Mouse (Mus musculus) embryonic fibroblast, embryonic 13.5 days (primary cell): ENCODE measurements at regions not wholly inside any gene's neighbourhood (a gene's known extent, or its start where the extent isn't known, plus 50 kb on each side); places are given as distances from the start of the nearest gene placed in this dataset.

ENCODE experiments used
- H3K27ac ChIP-seq: 2 replicates; pipeline ENCODE4 v1.5.1; 2012; ENCODE audit warnings: low read length, control low read depth, inconsistent platforms; ENCODE audit not compliant: insufficient read depth
- H3K4me1 ChIP-seq: 2 replicates; pipeline ENCODE4 v1.6.1; 2011; ENCODE audit warnings: low read length; ENCODE audit not compliant: control insufficient read depth, insufficient read depth
- H3K4me3 ChIP-seq: 2 replicates; pipeline ENCODE4 v1.5.1; 2011; ENCODE audit warnings: mild to moderate bottlenecking, control low read depth, low read length; ENCODE audit not compliant: insufficient read depth
- CTCF ChIP-seq: IDR thresholded peaks from 2 replicates; pipeline ENCODE4 v1.5.1; 2011; ENCODE audit warnings: mild to moderate bottlenecking, control low read depth, low read length, moderate library complexity, borderline replicate concordance; ENCODE audit not compliant: insufficient read depth
- POLR2A ChIP-seq: IDR thresholded peaks from 2 replicates; pipeline ENCODE4 v1.6.1; 2011; ENCODE audit warnings: low read depth, mild to moderate bottlenecking, control low read depth, low read length, moderate library complexity

DNA sequence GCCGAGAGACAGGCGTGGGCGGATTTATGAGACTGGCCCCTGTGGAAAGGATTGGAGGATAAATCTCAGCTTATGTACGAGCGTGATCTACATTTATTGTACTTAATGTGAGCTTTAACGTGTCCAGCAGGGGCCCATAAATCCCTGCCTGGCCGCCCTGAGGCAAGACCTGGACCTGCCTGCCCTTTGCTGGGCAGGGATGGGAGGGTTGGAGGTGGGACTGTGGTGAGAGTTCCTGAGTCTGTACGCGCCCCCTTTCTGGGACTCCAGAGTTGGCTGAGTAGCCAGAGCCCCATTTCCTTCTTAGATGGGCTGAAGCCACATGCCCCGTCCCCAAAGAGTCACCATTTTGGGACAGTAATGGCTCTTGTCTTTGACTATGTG is 69.7 kb upstream of the Zbtb40 start:
- Histone ChIP-seq H3K27ac (peak overlapping the region; percentile 5), H3K4me1 (peaks cover 13% of the 10 kb centered on the region), H3K4me3 (no peak overlapping the region)
- TF ChIP-seq POLR2A: no peak

DNA sequence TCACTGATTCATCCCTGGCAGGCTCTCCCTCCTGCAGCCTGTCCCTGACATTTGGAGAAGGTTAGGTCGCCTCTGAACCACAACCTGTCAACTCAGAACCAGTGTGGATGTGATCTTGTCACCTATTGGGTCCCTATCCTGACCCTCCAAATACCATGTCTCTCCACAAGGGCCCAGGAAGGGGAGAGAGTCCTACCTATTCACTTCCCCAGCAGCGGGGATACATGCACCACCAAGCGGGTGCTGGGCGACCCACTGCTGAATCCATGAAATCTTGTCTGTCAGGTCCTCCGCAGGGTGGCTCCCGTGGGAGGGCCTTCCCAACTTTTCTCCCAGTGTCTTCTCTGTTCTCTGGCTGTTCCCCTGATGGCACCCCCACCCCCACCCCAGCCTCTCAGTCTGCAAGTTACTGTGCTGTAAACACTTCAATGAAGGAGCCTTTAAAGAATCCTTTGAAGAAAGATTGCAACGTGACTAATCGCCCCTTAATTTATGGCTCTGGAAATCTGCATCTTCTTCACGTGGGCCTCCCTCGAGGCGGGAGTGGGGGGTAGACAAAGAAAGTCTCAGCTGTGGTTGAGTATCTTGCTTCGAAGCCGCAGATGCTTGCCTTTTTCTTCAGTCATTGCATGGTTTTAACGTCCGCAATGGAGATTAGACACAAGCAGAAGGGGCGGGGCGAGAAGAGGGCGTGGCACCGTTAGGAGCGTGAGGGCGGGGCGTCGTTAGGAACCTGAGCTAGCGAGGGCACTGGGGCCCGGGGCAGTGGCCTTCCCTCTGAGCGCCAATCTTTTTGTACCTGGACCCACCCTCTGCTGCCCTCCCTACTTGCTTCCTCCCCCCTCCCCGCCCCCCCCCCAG is 69.1 kb upstream of the Zbtb40 start:
- TF ChIP-seq CTCF: no peak
- peaks cover 13% of the 10 kb centered on the region for H3K4me1 ChIP-seq
- H3K4me3 ChIP-seq: no peak overlapping the region
- peak overlapping the region; percentile 55 for H3K27ac ChIP-seq

DNA sequence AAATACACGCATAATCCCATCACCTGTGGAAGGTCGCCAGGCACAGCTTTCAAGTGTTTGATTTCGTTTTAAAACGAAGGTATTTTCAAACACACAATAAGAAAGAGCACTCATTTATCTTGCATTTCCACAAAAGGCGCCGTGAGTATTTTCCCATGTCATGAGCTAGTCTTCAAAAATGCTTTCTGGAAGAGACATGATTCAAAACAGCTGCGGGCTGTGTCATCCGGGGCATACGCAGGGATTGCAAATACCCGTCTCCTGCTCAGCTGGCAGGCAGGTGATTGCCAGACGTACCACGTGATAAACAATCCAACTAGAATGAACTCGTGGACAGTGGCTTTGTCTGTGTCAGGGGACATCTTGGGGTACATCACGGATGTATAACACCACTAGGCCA is 66.5 kb upstream of the Zbtb40 start:
- H3K4me1 ChIP-seq: peaks cover 13% of the 10 kb centered on the region
- TF ChIP-seq CTCF (no peak), POLR2A (no peak)
- no peak overlapping the region for H3K4me3 ChIP-seq
- H3K27ac ChIP-seq: peak overlapping the region; percentile 63

DNA sequence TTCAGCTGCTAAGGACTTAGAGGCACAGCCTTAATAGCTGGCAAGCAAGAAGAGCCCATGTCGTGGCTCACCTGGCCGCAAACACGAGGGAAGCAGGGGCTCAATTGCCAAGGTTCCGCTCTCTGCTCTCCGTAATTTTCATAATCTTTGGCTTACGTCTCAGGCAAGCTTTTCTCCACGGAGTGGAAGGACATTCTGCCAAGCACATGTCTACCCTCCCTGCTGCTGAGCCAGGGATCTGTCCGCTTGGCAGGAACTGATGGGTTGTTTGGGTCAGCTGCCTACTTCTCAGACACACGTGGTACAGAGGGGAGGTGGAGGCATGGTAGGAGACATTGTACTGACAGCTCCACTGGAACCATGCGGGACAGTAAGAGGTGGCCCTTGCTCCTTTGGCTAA is 61.7 kb upstream of the Zbtb40 start:
- Histone ChIP-seq H3K4me1 (no peaks in the 10 kb centered on the region), H3K27ac (no peak overlapping the region), H3K4me3 (no peak overlapping the region)
- no peak for TF ChIP-seq CTCF
- TF ChIP-seq POLR2A: no peak

DNA sequence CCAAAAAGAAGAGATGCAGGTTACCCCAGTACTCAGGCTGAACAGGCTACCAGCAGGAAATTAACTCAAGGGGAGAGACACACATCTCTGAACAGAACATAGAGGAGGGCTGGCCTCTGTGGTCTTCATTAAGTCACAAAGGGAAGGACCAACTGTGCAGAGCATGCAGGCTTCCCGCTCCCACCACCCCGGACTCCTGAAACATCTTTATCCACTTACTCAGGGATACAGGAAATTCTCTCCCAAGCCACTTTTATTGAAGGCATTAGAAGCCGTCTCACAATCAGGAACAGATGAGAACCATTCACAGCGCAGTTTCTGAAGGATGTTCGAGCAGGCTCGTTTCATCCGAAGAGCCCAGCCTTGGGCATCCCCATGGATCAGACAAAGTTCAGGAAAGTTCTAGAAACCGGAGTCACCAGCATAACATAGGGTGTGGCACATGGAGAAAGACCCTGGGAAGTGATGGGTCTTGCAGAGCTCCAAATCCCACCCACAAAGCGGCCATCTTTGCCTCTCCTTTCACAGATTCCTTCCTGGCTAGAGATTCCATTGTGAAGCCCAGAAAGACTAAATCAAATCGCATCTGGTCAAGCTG is 55.9 kb upstream of the Zbtb40 start:
- H3K27ac ChIP-seq: no peak overlapping the region
- no peak overlapping the region for H3K4me3 ChIP-seq
- H3K4me1 ChIP-seq: no peaks in the 10 kb centered on the region
- no peak for TF ChIP-seq CTCF
- no peak for TF ChIP-seq POLR2A

DNA sequence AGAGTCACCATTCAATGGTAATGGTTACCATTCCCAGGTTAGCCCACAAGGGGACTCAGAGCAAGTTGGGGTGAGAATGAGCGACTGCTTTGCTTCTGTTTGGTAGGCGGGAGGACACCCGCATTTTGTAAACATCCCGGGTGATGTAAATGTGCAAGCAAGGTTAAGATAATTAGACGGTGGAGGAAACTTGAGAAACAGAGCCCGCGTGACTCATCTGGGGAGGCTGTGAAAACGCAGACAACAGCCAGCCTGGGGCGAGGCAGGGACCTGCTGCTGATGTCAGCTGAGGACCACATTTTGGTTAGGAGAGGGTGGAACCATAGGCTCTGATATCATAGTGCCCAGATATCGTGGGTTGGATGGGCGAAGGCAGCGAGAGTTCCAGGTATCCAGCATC is 52.6 kb upstream of the Zbtb40 start:
- no peak overlapping the region for H3K27ac ChIP-seq
- no peaks in the 10 kb centered on the region for H3K4me1 ChIP-seq
- no peak for TF ChIP-seq POLR2A
- no peak for TF ChIP-seq CTCF
- H3K4me3 ChIP-seq: no peak overlapping the region

DNA sequence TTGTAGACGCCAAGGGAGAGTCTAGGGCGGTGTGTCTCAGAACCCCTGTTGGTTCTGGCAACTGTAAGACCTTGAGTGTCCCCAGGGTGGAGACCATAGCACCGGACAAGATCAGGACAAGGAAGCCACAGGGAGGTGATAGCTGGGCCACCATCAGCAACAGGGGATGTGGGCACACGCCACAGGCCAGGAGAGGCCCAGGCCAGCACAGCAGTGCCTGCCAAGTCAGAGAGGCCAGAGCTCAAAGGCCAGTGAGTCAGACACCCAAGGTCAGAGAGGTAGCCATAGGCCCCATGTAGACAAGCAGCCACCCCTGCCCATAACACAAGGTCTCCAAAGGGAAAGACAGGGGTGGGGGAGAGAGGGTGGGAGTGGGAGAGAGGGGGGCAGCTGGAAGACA is 52.2 kb upstream of the Zbtb40 start:
- TF ChIP-seq POLR2A (no peak), CTCF (no peak)
- H3K4me3 ChIP-seq: no peak overlapping the region
- no peaks in the 10 kb centered on the region for H3K4me1 ChIP-seq
- H3K27ac ChIP-seq: no peak overlapping the region
